Mouse (Mus musculus): ENCODE results near the gene Mob3b. TPM values are rescaled to one million over a fixed set of nuclear protein-coding genes. Genes with fewer than 3 reads are reported as not detected.

Mob3b gene
- polyA plus RNA-seq, 1 experiment: 2.6 TPM

- Histone ChIP-seq H3K36me3 (ENCODE audit: control insufficient read depth, insufficient read depth, low read length) (no peaks in the 10 kb centered on the region), H3K4me1 (replicated peaks; ENCODE audit: control insufficient read depth, insufficient read depth, low read length) (peaks cover 7% of the 10 kb centered on the region; the same call in 1 of the 2 replicates), H3K27me3 (ENCODE audit: control insufficient read depth, insufficient read depth, low read length) (no peaks in the 10 kb centered on the region), H3K27ac (ENCODE audit: control insufficient read depth, insufficient read depth, low read length) (no peak overlapping the region), H3K4me3 (ENCODE audit: control insufficient read depth, insufficient read depth, low read length) (no peak overlapping the region)
- DNase-seq: no peak
- 97% methylated on average over 3 of the region's 3 CpGs for WGBS
- TF ChIP-seq POLR2A (IDR thresholded peaks at IDR 0.05; ENCODE audit: control insufficient read depth, extremely low read depth, insufficient read depth, low read length, poor library complexity): no peak
- TF ChIP-seq CTCF (IDR thresholded peaks at IDR 0.05; ENCODE audit: borderline replicate concordance, control insufficient read depth, extremely low read depth, insufficient read depth, low read length, poor library complexity): no peak
Measured at GRCm38 (mm10) chr4:35154051-35154450, 3.2 kb downstream of the Mob3b start.

DNA sequence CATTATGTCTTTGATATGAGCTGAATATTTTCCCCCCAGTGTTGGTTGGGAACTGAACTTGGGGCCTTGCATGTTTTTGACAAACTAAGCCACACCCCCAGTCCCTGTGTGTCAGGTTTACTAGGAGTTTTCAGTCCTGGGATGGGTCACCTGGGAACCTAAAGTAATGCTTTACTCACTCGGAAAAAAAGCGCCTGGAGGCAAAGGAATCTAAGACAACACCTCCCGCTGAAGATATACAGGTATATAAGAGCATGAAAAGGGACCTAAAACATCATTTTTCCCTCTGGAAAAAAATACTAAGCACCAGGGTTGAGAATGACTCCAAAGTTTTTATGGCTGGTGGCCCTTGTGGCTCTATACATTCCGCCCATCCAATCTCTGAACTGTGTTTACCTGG lies 5.5 kb downstream of the Mob3b start, which contains the start of gene Ifnk:
Gene Ifnk (plus strand): TSS at position 301 of the 400 bp plus-strand sequence.
- no peak for DNase-seq
- WGBS: 93% methylated on average over 4 of the region's 4 CpGs
- Histone ChIP-seq H3K27ac (ENCODE audit: control insufficient read depth, insufficient read depth, low read length) (no peak within 1 kb of the TSS), H3K4me3 (ENCODE audit: control insufficient read depth, insufficient read depth, low read length) (no peak within 1 kb of the TSS), H3K27me3 (ENCODE audit: control insufficient read depth, insufficient read depth, low read length) (no peaks in the 10 kb centered on the region), H3K36me3 (ENCODE audit: control insufficient read depth, insufficient read depth, low read length) (no peaks in the 10 kb centered on the region), H3K4me1 (replicated peaks; ENCODE audit: control insufficient read depth, insufficient read depth, low read length) (peaks cover 10% of the 10 kb centered on the region; the same call in 1 of the 2 replicates)
- no peak for TF ChIP-seq CTCF (IDR thresholded peaks at IDR 0.05; ENCODE audit: borderline replicate concordance, control insufficient read depth, extremely low read depth, insufficient read depth, low read length, poor library complexity)
- TF ChIP-seq POLR2A (IDR thresholded peaks at IDR 0.05; ENCODE audit: control insufficient read depth, extremely low read depth, insufficient read depth, low read length, poor library complexity): no peak

DNA sequence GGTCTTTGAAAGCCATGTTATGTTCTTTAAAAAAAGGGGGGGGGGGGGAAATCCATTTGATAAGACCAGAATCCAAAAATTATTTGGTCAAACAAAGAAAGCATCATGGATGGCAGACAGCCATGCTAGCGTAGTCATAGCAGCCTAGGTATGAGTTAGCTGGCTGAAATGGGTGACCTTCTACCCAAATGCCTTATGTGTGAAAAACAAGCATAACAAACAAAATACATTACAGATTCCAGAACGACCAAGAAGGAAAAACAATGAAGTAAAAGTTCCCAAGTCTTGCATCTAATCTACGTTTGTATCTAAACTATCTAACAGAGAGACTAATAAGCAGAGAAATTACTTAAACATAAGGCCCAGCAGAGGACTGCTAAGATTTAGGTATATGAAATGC lies 6.6 kb downstream of the Mob3b start:
- H3K4me3 ChIP-seq (ENCODE audit: control insufficient read depth, insufficient read depth, low read length): no peak overlapping the region
- DNase-seq: no peak
- WGBS: 95% methylated on average over 3 of the region's 3 CpGs
- H3K4me1 ChIP-seq (replicated peaks; ENCODE audit: control insufficient read depth, insufficient read depth, low read length): peaks cover 8% of the 10 kb centered on the region; the same call in 1 of the 2 replicates
- H3K27me3 ChIP-seq (ENCODE audit: control insufficient read depth, insufficient read depth, low read length): no peaks in the 10 kb centered on the region
- TF ChIP-seq POLR2A (IDR thresholded peaks at IDR 0.05; ENCODE audit: control insufficient read depth, extremely low read depth, insufficient read depth, low read length, poor library complexity) (no peak), CTCF (IDR thresholded peaks at IDR 0.05; ENCODE audit: borderline replicate concordance, control insufficient read depth, extremely low read depth, insufficient read depth, low read length, poor library complexity) (no peak)
- H3K36me3 ChIP-seq (ENCODE audit: control insufficient read depth, insufficient read depth, low read length): no peaks in the 10 kb centered on the region
- H3K27ac ChIP-seq (ENCODE audit: control insufficient read depth, insufficient read depth, low read length): no peak overlapping the region

DNA sequence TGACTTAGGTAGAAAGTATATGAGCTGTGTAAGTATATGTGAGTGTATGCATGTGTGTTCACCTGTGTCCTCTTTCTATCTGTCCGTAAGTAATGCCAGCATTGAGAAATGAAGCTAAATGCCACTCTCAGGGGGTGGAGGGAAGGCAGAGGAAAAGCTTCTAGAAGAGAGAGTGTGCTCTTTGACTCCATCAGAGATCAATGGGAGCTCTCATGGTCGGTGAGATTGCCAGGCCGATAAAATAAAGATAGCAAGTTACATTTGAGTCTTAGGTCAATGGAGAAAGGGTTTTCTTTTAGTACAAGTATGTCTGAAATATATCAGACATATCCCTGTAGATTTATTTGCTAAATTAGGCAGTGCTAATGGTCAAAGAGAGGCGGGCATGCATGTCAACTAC lies 9.0 kb downstream of the Mob3b start:
- Histone ChIP-seq H3K4me1 (replicated peaks; ENCODE audit: control insufficient read depth, insufficient read depth, low read length) (0 out of 2 replicates have a peak, but pooled peaks cover 4% of the 10 kb centered on the region), H3K4me3 (ENCODE audit: control insufficient read depth, insufficient read depth, low read length) (no peak overlapping the region), H3K36me3 (ENCODE audit: control insufficient read depth, insufficient read depth, low read length) (no peaks in the 10 kb centered on the region), H3K27me3 (ENCODE audit: control insufficient read depth, insufficient read depth, low read length) (no peaks in the 10 kb centered on the region), H3K27ac (ENCODE audit: control insufficient read depth, insufficient read depth, low read length) (no peak overlapping the region)
- TF ChIP-seq CTCF (IDR thresholded peaks at IDR 0.05; ENCODE audit: borderline replicate concordance, control insufficient read depth, extremely low read depth, insufficient read depth, low read length, poor library complexity): no peak
- no peak for TF ChIP-seq POLR2A (IDR thresholded peaks at IDR 0.05; ENCODE audit: control insufficient read depth, extremely low read depth, insufficient read depth, low read length, poor library complexity)
- DNase-seq: no peak
- WGBS: 94% methylated on average over 4 of the region's 4 CpGs

DNA sequence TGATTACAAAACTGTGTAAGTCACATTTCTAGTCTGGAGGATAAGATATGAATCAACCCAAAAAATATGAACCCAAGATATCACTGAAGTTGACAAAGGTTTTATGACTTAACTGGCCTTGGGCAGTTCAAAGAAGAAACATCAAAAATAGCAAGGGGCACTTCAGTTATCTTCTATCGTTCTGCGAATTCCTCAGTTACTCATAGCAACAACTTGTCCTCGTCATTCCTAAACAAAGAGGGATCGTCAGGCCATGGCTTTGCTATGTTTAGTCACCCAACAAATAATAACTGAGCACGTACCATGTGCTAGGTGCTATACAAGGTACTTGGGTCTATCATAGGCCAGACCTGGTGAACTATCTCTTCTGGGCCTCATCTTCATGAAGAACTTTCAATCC lies 10.7 kb downstream of the Mob3b start:
- Histone ChIP-seq H3K27me3 (ENCODE audit: control insufficient read depth, insufficient read depth, low read length) (no peaks in the 10 kb centered on the region), H3K36me3 (ENCODE audit: control insufficient read depth, insufficient read depth, low read length) (no peaks in the 10 kb centered on the region), H3K4me1 (replicated peaks; ENCODE audit: control insufficient read depth, insufficient read depth, low read length) (0 out of 2 replicates have a peak, but pooled peaks cover 4% of the 10 kb centered on the region), H3K27ac (ENCODE audit: control insufficient read depth, insufficient read depth, low read length) (no peak overlapping the region), H3K4me3 (ENCODE audit: control insufficient read depth, insufficient read depth, low read length) (no peak overlapping the region)
- no peak for TF ChIP-seq POLR2A (IDR thresholded peaks at IDR 0.05; ENCODE audit: control insufficient read depth, extremely low read depth, insufficient read depth, low read length, poor library complexity)
- no peak for TF ChIP-seq CTCF (IDR thresholded peaks at IDR 0.05; ENCODE audit: borderline replicate concordance, control insufficient read depth, extremely low read depth, insufficient read depth, low read length, poor library complexity)
- WGBS: 96% methylated on average over 5 of the region's 5 CpGs
- no peak for DNase-seq

- H3K4me1 ChIP-seq (replicated peaks; ENCODE audit: control insufficient read depth, insufficient read depth, low read length): peaks cover 5% of the 10 kb centered on the region; the same call in 1 of the 2 replicates
- WGBS: 87% methylated on average over 10 of the region's 10 CpGs
- DNase-seq: no peak
- no peak overlapping the region for H3K4me3 ChIP-seq (ENCODE audit: control insufficient read depth, insufficient read depth, low read length)
- TF ChIP-seq CTCF (IDR thresholded peaks at IDR 0.05; ENCODE audit: borderline replicate concordance, control insufficient read depth, extremely low read depth, insufficient read depth, low read length, poor library complexity) (no peak), POLR2A (IDR thresholded peaks at IDR 0.05; ENCODE audit: control insufficient read depth, extremely low read depth, insufficient read depth, low read length, poor library complexity) (no peak)
- no peak overlapping the region for H3K27ac ChIP-seq (ENCODE audit: control insufficient read depth, insufficient read depth, low read length)
- no peaks in the 10 kb centered on the region for H3K36me3 ChIP-seq (ENCODE audit: control insufficient read depth, insufficient read depth, low read length)
- no peaks in the 10 kb centered on the region for H3K27me3 ChIP-seq (ENCODE audit: control insufficient read depth, insufficient read depth, low read length)
Measured at GRCm38 (mm10) chr4:35145726-35146125, 11.6 kb downstream of the Mob3b start.
